Mouse (Mus musculus): ENCODE data around the gene Ahnak. TPM values are rescaled to one million over a fixed set of nuclear protein-coding genes. Genes with fewer than 3 reads are reported as not detected.
A peak's percentile ranks its signal among the peaks of the same experiment; 100 is the strongest.
"Not testable (repeated sequence)": the region's sequence is repeated elsewhere in the genome, so short reads cannot be mapped to it uniquely, and the experiment has no call there.

Ahnak gene
- polyA plus RNA-seq, 1 experiment: 11.9 TPM

- TF ChIP-seq CTCF (conservative IDR thresholded peaks at IDR 0.05; ENCODE audit: insufficient read depth, insufficient read length, low read depth, low read length) (no peak), POLR2A (IDR thresholded peaks at IDR 0.05; ENCODE audit: low read depth, low read length) (no peak)
- 67% methylated on average over 5 of the region's 5 CpGs for WGBS
- H3K36me3 ChIP-seq (ENCODE audit: control insufficient read depth, insufficient read depth, low read length): no peaks in the 10 kb centered on the region
- no peak overlapping the region for H3K4me3 ChIP-seq (ENCODE audit: insufficient read depth, low read depth, low read length)
- H3K4me1 ChIP-seq (ENCODE audit: control insufficient read depth, insufficient read depth, low read length): no peaks in the 10 kb centered on the region
- H3K27ac ChIP-seq (ENCODE audit: insufficient read depth, low read depth, low read length): no peak overlapping the region
- H3K27me3 ChIP-seq (replicated peaks; ENCODE audit: control insufficient read depth, insufficient read depth, low read length): no peaks in the 10 kb centered on the region
- peak; percentile 19 for DNase-seq
Measured at GRCm38 (mm10) chr19:9117275-9117674, 128.2 kb downstream of the Ahnak start.

- Histone ChIP-seq H3K4me3 (ENCODE audit: insufficient read depth, low read depth, low read length) (no peak overlapping the region), H3K4me1 (ENCODE audit: control insufficient read depth, insufficient read depth, low read length) (no peaks in the 10 kb centered on the region), H3K27me3 (replicated peaks; ENCODE audit: control insufficient read depth, insufficient read depth, low read length) (no peaks in the 10 kb centered on the region), H3K27ac (ENCODE audit: insufficient read depth, low read depth, low read length) (no peak overlapping the region), H3K36me3 (ENCODE audit: control insufficient read depth, insufficient read depth, low read length) (no peaks in the 10 kb centered on the region)
- no peak for TF ChIP-seq CTCF (conservative IDR thresholded peaks at IDR 0.05; ENCODE audit: insufficient read depth, insufficient read length, low read depth, low read length)
- DNase-seq: no peak
- WGBS: 96% methylated on average over 3 of the region's 3 CpGs
Measured at GRCm38 (mm10) chr19:9119655-9120425, 130.8 kb downstream of the Ahnak start.

- no peak for TF ChIP-seq POLR2A (IDR thresholded peaks at IDR 0.05; ENCODE audit: low read depth, low read length)
- TF ChIP-seq CTCF (conservative IDR thresholded peaks at IDR 0.05; ENCODE audit: insufficient read depth, insufficient read length, low read depth, low read length): no peak
- Histone ChIP-seq H3K4me1 (ENCODE audit: control insufficient read depth, insufficient read depth, low read length) (no peaks in the 10 kb centered on the region), H3K4me3 (ENCODE audit: insufficient read depth, low read depth, low read length) (no peak overlapping the region), H3K36me3 (ENCODE audit: control insufficient read depth, insufficient read depth, low read length) (no peaks in the 10 kb centered on the region), H3K27me3 (replicated peaks; ENCODE audit: control insufficient read depth, insufficient read depth, low read length) (no peaks in the 10 kb centered on the region), H3K27ac (ENCODE audit: insufficient read depth, low read depth, low read length) (no peak overlapping the region)
- 95% methylated on average over 1 of the region's 1 CpGs for WGBS
- DNase-seq: no peak
Measured at GRCm38 (mm10) chr19:9122390-9122789, 133.3 kb downstream of the Ahnak start.

GRCm38 (mm10) chr19:9123986-9124385 lies 134.9 kb downstream of the Ahnak start:
- 96% methylated on average over 2 of the region's 2 CpGs for WGBS
- H3K27me3 ChIP-seq (replicated peaks; ENCODE audit: control insufficient read depth, insufficient read depth, low read length); DNase-seq; H3K27ac ChIP-seq (ENCODE audit: insufficient read depth, low read depth, low read length); H3K36me3 ChIP-seq (ENCODE audit: control insufficient read depth, insufficient read depth, low read length); H3K4me3 ChIP-seq (ENCODE audit: insufficient read depth, low read depth, low read length); H3K4me1 ChIP-seq (ENCODE audit: control insufficient read depth, insufficient read depth, low read length): not testable (repeated sequence)

Other genes with a start within 250 kb of the Ahnak start
- 0.39 TPM in 1 of 2 replicates, not detected in the other for gene 1700092M07Rik, start 248.6 kb upstream of the Ahnak start, polyA plus RNA-seq (2012; rRNA removed)
- 51.4 and 59.4 TPM in 2 replicates for gene Stx5a, start 247.9 kb upstream of the Ahnak start, polyA plus RNA-seq (2012; rRNA removed)
- 84.0 and 89.7 TPM in 2 replicates for gene Nxf1, start 232.2 kb upstream of the Ahnak start, polyA plus RNA-seq (2012; rRNA removed)
- 238 and 291 TPM in 2 replicates for gene Tmem223, start 218.3 kb upstream of the Ahnak start, polyA plus RNA-seq (2012; rRNA removed)
- 105 and 110 TPM in 2 replicates for gene Tmem179b, start 214.8 kb upstream of the Ahnak start, polyA plus RNA-seq (2012; rRNA removed)
- 10.4 and 12.1 TPM in 2 replicates for gene Taf6l, start 202.9 kb upstream of the Ahnak start, polyA plus RNA-seq (2012; rRNA removed)
- gene Polr2g, start 190.7 kb upstream of the Ahnak start, polyA plus RNA-seq (2012; rRNA removed): 60.7 and 72.9 TPM in 2 replicates
- 1.4 and 1.6 TPM in 2 replicates for gene Zbtb3, start 186.7 kb upstream of the Ahnak start, polyA plus RNA-seq (2012; rRNA removed)
- gene Ttc9c, start 170.0 kb upstream of the Ahnak start, polyA plus RNA-seq (2012; rRNA removed): 15.4 and 18.7 TPM in 2 replicates
- 19.3 and 25.5 TPM in 2 replicates for gene Hnrnpul2, start 169.3 kb upstream of the Ahnak start, polyA plus RNA-seq (2012; rRNA removed)
- gene AC129217.1, start 159.5 kb upstream of the Ahnak start, polyA plus RNA-seq (2012; rRNA removed): 3.5 TPM in 1 of 2 replicates, not detected in the other
- gene Bscl2, start 151.8 kb upstream of the Ahnak start, polyA plus RNA-seq (2012; rRNA removed): 204 and 214 TPM in 2 replicates
- 0.29 and 0.83 TPM in 2 replicates for gene Gng3, start 150.1 kb upstream of the Ahnak start, polyA plus RNA-seq (2012; rRNA removed)
- gene Lrrn4cl, start 138.5 kb upstream of the Ahnak start, polyA plus RNA-seq (2012; rRNA removed): 0.87 and 1.5 TPM in 2 replicates
- gene Ubxn1, start 117.8 kb upstream of the Ahnak start, polyA plus RNA-seq (2012; rRNA removed): 121 and 133 TPM in 2 replicates
- gene Uqcc3, start 108.4 kb upstream of the Ahnak start, polyA plus RNA-seq (2012; rRNA removed): 49.4 and 74.7 TPM in 2 replicates
- 1.6 and 2.2 TPM in 2 replicates for gene Lbhd1, start 105.6 kb upstream of the Ahnak start, polyA plus RNA-seq (2012; rRNA removed)
- gene Gm49403, start 105.4 kb upstream of the Ahnak start, polyA plus RNA-seq (2012; rRNA removed): not detected in 2 replicates
- gene 1810009A15Rik, start 100.4 kb upstream of the Ahnak start, polyA plus RNA-seq (2012; rRNA removed): 21.7 and 23.9 TPM in 2 replicates
- not detected in 2 replicates for gene Gm49416, start 100.4 kb upstream of the Ahnak start, polyA plus RNA-seq (2012; rRNA removed)
- 16.7 and 18.9 TPM in 2 replicates for gene Ints5, start 96.3 kb upstream of the Ahnak start, polyA plus RNA-seq (2012; rRNA removed)
- 130 and 136 TPM in 2 replicates for gene Ganab, start 91.2 kb upstream of the Ahnak start, polyA plus RNA-seq (2012; rRNA removed)
- 105 and 125 TPM in 2 replicates for gene B3gat3, start 68.9 kb upstream of the Ahnak start, polyA plus RNA-seq (2012; rRNA removed)
- 12.0 and 13.9 TPM in 2 replicates for gene Rom1, start 59.9 kb upstream of the Ahnak start, polyA plus RNA-seq (2012; rRNA removed)
- 35.1 and 35.7 TPM in 2 replicates for gene Eml3, start 59.7 kb upstream of the Ahnak start, polyA plus RNA-seq (2012; rRNA removed)
- gene Mta2, start 47.4 kb upstream of the Ahnak start, polyA plus RNA-seq (2012; rRNA removed): 16.9 and 19.8 TPM in 2 replicates
- gene Tut1, start 35.4 kb upstream of the Ahnak start, polyA plus RNA-seq (2012; rRNA removed): 14.1 and 14.3 TPM in 2 replicates
- gene Eef1g, start 22.2 kb upstream of the Ahnak start, polyA plus RNA-seq (2012; rRNA removed): 203 and 236 TPM in 2 replicates
- 0.22 TPM in 1 of 2 replicates, not detected in the other for gene Scgb1a1, start 98.7 kb downstream of the Ahnak start, polyA plus RNA-seq (2012; rRNA removed)
- 1.9 and 3.5 TPM in 2 replicates for gene Asrgl1, start 146.4 kb downstream of the Ahnak start, polyA plus RNA-seq (2012; rRNA removed)